In genomic region chr11:63920531-63920930, GRCm38 (mm10) we compare ENCODE assay signal across 8 mouse cellular contexts. TPM values are rescaled to one million over a fixed set of nuclear protein-coding genes. Genes with fewer than 3 reads are reported as not detected.
DNase-seq lines count a peak whose midpoint lies in the region; ATAC-seq lines count a peak whose summit lies in the region.

No protein-coding gene starts in this region.

- peaks cover 3% of the 10 kb centered on the region; the same call in 1 of the 2 replicates for H3K9me3 ChIP-seq in erythroblast, embryonic 14.5 days (ENCODE audit: control insufficient read depth, low read length)
- no peaks in the 10 kb centered on the region for H3K9me3 ChIP-seq in embryonic facial prominence, embryonic 12.5 days
- H3K9me3 ChIP-seq in liver, embryonic 12.5 days (replicated peaks), result no peaks in the 10 kb centered on the region

- no peak for ATAC-seq in erythroblast, adult 5-6 weeks (replicated peaks; ENCODE audit: low FRiP score, poor library complexity, severe bottlenecking)
- peak; percentile 50; the same call in 1 of the 2 replicates for ATAC-seq in embryonic facial prominence, embryonic 12.5 days (ENCODE audit: insufficient number of reproducible peaks, insufficient read depth, low FRiP score, low TSS enrichment)
- ATAC-seq in liver, embryonic 12.5 days, result 0 out of 2 replicates have a peak, but pooled peaks have one; percentile 19

- peaks cover 96% of the 10 kb centered on the region for H3K27me3 ChIP-seq in erythroblast, embryonic 14.5 days (ENCODE audit: control insufficient read depth)
- peaks cover 31% of the 10 kb centered on the region for H3K27me3 ChIP-seq in embryonic facial prominence, embryonic 12.5 days
- H3K27me3 ChIP-seq in liver, embryonic 12.5 days (replicated peaks), result peaks cover 94% of the 10 kb centered on the region

- WGBS in embryonic facial prominence, embryonic 12.5 days, result under 1% methylated on average over 33 of the region's 33 CpGs
- WGBS in liver, embryonic 12.5 days (ENCODE audit: insufficient replicate concordance), result under 1% methylated on average over 33 of the region's 33 CpGs

- peak overlapping the region; percentile 85 for H3K4me2 ChIP-seq in embryonic facial prominence, embryonic 12.5 days (replicated peaks)
- H3K4me2 ChIP-seq in liver, embryonic 12.5 days, result peak overlapping the region; percentile 58

- H3K4me3 ChIP-seq in erythroblast, embryonic 14.5 days (replicated peaks), result peak overlapping the region; percentile 58
- peak overlapping the region; percentile 64 for H3K4me3 ChIP-seq in embryonic facial prominence, embryonic 12.5 days
- H3K4me3 ChIP-seq in liver, embryonic 12.5 days, result peak overlapping the region; percentile 64

- peak overlapping the region; percentile 82 for H3K9ac ChIP-seq in embryonic facial prominence, embryonic 12.5 days
- peak overlapping the region; percentile 74 for H3K9ac ChIP-seq in liver, embryonic 12.5 days

- peaks cover 2% of the 10 kb centered on the region; the same call in 1 of the 2 replicates for H3K4me1 ChIP-seq in erythroblast, embryonic 14.5 days (ENCODE audit: control insufficient read depth)
- H3K4me1 ChIP-seq in embryonic facial prominence, embryonic 12.5 days, result peaks cover 32% of the 10 kb centered on the region
- H3K4me1 ChIP-seq in liver, embryonic 12.5 days, result peaks cover 20% of the 10 kb centered on the region

- DNase-seq in heart, adult 9 months (ENCODE audit: low spot score in 2 of 2), result peak; percentile 30 to 61
- peak; percentile 64 for DNase-seq in kidney, adult 9 months
- DNase-seq in natural killer cell, adult 2 months (ENCODE audit: low spot score in 2 of 2), result peak; percentile 63 to 78
- DNase-seq in spleen, postnatal 4 days (ENCODE audit: low spot score in 2 of 2), result peak; percentile 68 to 86

- H3K27ac ChIP-seq in embryonic facial prominence, embryonic 12.5 days, result peak overlapping the region; percentile 73
- H3K27ac ChIP-seq in liver, embryonic 12.5 days, result peak overlapping the region; percentile 70

- H3K36me3 ChIP-seq in erythroblast, embryonic 14.5 days (ENCODE audit: control insufficient read depth), result no peaks in the 10 kb centered on the region
- no peaks in the 10 kb centered on the region for H3K36me3 ChIP-seq in embryonic facial prominence, embryonic 12.5 days
- no peaks in the 10 kb centered on the region for H3K36me3 ChIP-seq in liver, embryonic 12.5 days

RNA-seq across cellular contexts. Expression of gene Hs3st3b1, which starts 1.6 kb away (rescaled TPM):
- polyA plus RNA-seq in erythroblast, embryonic 14.5 days (2012), result 0.01 TPM in 2 replicates
- not detected in 2 replicates for total RNA-seq in erythroblast, adult 5-6 weeks (2015; ENCODE audit: low replicate concordance)
- total RNA-seq in erythroblast, adult 5-6 weeks (2017; ENCODE audit: low replicate concordance), result 1.1 TPM in 1 of 2 replicates, not detected in the other
- 21.5 and 22.9 TPM in 2 replicates for polyA plus RNA-seq in embryonic facial prominence, embryonic 12.5 days (2016; fragmentation: Nextera tagmentation; extraction: Ambion mirVana)
- 23.7 and 25.0 TPM in 2 replicates for polyA plus RNA-seq in liver, embryonic 12.5 days (2016; fragmentation: Nextera tagmentation; extraction: Ambion mirVana)

Comparison
In these comparisons a context has a peak if more than half of its experiments do, and no peak if none do; other contexts are left out.
1. RNA of gene Hs3st3b1, which starts 1.6 kb away (polyA plus RNA-seq): 23.7 to 25.0 TPM in liver, embryonic 12.5 days and 21.5 to 22.9 TPM in embryonic facial prominence, embryonic 12.5 days; 0.01 TPM in erythroblast, embryonic 14.5 days; every median in the first group is over 10 times any median in the second.
2. Peak in every context shown above with its lines, with median percentiles within 50 percentile points of each other: H3K4me3 ChIP-seq and DNase-seq.